Mouse (Mus musculus): ENCODE measurements around the gene Defb3.
"Not testable (repeated sequence)": the region's sequence is repeated elsewhere in the genome, so short reads cannot be mapped to it uniquely, and the experiment has no call there.

The Defb3 gene

DNA sequence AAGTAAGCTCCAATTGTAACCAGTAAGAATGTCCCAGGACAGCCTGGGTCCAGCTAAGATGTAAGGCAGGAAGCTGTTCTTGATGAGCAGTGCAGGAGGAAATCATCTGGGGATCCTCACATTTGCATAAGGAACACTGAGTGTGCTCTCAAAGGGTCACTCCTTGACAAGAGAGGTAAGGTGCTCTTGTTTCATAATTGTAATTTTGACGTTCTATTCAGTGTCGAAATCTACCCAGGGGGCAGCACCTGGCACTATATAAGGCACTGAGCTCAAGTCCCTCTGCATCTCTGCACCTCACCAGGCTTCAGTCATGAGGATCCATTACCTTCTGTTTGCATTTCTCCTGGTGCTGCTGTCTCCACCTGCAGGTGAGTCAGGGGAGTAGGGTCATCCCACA is at the start of gene Defb3:
Gene Defb3, plus strand, starts transcription at position 301 of the 400 bp plus-strand sequence.
- DNase-seq: not testable (repeated sequence)

DNA sequence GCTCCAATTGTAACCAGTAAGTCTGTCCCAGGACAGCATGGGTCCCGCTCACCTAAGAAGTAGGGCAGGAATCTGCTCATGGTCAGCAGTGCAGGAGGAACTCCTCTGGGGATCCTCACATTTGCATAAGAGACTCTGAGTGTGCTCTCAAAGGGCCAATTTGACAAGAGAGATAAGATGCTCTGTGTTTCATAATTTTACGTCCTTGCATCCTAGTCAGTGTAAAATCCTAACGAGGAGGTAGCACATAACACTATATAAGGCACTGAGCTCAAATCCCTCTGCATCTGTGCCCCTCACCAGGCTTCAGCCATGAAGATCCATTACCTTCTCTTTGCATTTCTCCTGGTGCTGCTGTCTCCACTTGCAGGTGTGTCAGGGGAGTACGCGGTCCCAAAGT is 45.9 kb upstream of the Defb3 start, which contains the start of gene Defb5:
Gene Defb5, plus strand, starts transcription at position 301 of the 400 bp plus-strand sequence.
- DNase-seq: no peak

DNA sequence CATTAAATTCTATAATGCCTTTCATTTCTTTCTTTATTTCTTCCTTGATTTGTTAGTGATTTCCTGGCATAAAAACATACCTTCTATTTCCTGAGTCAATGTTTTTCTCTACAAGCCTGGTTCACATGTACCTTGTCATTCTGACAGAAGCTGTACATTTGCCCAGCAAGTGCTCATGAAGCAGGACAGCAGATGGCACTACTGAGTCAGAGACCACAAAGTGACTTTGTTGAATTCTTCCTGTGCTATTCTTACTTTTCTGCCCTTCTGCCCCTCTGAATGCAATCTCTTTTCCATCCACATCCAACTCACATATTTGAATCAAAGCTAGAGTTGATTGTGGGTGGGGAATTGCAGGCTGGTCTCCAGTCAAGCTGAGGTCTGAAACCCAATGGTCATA is 35.0 kb upstream of the Defb3 start:
- no peak for DNase-seq

DNA sequence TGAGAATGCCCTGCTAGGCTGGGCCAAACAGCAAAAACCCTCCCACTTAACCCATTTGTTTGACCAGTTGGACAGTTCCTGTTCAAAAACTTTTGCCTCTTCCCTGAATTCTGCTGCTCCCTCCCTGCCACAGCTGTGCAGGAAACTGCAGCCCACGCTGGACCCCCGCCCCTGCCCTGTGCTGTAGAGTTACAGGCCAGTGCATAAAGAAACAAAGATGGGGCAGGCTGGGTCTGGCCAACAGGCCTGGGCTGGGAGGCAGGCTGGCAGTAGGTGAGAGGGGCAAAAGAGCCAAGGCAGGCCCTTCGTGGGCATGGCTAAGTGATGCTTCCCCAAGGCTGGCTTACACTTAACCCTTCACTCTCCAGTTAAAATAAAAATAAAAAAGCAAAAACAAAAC is 33.5 kb upstream of the Defb3 start:
- no peak for DNase-seq

DNA sequence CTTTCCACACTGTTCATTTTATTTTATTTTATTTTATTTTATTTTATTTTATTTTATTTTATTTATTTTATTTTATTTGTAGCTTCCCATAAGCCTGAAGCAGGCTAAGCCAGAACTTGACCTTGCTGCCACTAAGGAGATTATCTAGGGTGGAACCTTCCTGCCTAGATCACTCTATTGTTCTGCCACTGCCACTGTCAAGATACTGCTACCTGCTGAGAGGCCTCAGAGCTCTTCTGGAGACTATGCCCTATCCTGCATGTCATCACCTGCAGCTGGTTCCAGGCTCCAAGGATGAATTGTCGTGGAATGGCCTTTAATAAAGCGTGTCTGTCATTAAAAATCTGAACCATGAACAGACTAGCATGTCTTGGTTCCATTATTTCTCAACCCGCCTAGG is 5.2 kb downstream of the Defb3 start:
- not testable (repeated sequence) for DNase-seq

DNA sequence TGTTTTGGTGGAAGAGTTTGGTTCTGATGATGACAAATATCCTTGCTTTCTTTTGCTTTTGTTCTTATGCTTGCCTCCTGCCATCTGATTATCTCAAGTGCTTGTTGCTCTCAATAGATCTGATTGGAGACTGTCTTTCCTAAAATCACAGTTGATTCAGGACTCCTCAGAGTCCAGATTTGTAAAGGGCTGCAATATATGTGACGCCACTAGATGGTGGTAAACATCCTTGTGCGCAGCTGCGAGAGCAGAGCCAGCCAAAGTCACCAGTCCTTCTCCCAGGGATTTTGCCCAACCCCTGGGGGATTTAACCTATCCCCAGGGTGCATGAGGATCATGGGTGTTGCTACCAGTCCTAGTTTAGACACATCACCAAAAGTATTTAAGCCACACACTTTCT is 38.7 kb downstream of the Defb3 start:
- no peak for DNase-seq
